Mouse (Mus musculus): ENCODE results near the gene Eln. TPM values are rescaled to one million over a fixed set of nuclear protein-coding genes. Genes with fewer than 3 reads are reported as not detected.

The Eln gene
- polyA plus RNA-seq, 1 experiment: 7.5 TPM

DNA sequence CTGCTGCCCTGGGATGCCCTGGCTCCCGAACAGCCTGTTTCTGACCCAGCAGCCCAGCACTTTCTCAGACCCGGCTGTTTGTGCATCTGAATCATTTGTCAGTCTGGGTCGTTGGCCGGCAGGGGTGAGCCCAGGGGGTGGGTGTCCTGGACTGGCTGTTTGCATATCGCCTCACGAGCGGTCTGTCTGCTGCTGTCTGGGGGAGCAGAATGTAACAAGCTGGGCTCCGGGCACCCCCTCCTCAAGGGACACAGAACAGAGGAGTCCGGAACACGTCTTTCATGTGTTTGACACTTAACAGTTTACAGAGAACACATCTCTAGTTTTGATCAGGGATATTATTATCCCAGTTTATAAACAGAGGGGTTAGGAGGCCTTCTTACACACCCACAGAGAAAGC lies 7.0 kb upstream of the Eln start:
- DNase-seq: no peak
- Histone ChIP-seq H3K27me3 (ENCODE audit: control insufficient read depth, insufficient read depth, low read length) (no peaks in the 10 kb centered on the region), H3K4me3 (replicated peaks; ENCODE audit: insufficient read depth, low read depth, low read length) (no peak overlapping the region), H3K4me1 (ENCODE audit: control insufficient read depth, insufficient read depth, low read length) (no peaks in the 10 kb centered on the region), H3K27ac (ENCODE audit: insufficient read depth, low read length) (no peak overlapping the region)
- TF ChIP-seq CTCF (IDR thresholded peaks at IDR 0.05; ENCODE audit: borderline replicate concordance, insufficient read depth, low read depth, low read length): no peak
- TF ChIP-seq POLR2A (IDR thresholded peaks at IDR 0.05; ENCODE audit: borderline replicate concordance, insufficient read depth, low read length): no peak
- WGBS: 73% methylated on average over 10 of the region's 10 CpGs

DNA sequence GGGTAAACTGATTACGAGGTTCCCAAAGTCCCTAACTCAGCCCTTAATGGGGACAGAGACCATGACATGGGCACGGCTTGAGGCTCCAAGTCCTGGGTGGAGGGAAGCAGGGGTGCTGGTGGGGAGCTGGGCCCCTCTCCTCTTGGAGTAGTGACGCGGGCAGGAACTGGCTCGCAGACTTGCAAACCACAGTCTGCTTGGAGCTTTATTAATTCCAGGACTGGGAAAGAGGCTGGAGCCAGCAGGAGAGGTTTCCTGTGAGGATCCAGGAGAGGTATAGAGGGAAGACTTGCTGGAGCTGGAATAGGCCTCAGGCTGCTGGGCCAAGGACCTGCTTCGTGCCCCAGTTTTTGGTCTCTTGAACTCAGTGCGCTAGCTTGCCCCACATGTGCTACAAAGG lies 3.3 kb upstream of the Eln start:
- Histone ChIP-seq H3K4me1 (ENCODE audit: control insufficient read depth, insufficient read depth, low read length) (peaks cover 3% of the 10 kb centered on the region; the same call in 1 of the 2 replicates), H3K4me3 (replicated peaks; ENCODE audit: insufficient read depth, low read depth, low read length) (no peak overlapping the region), H3K27ac (ENCODE audit: insufficient read depth, low read length) (no peak overlapping the region), H3K27me3 (ENCODE audit: control insufficient read depth, insufficient read depth, low read length) (no peaks in the 10 kb centered on the region)
- WGBS: 92% methylated on average over 7 of the region's 7 CpGs
- no peak for TF ChIP-seq CTCF (IDR thresholded peaks at IDR 0.05; ENCODE audit: borderline replicate concordance, insufficient read depth, low read depth, low read length)
- no peak for TF ChIP-seq POLR2A (IDR thresholded peaks at IDR 0.05; ENCODE audit: borderline replicate concordance, insufficient read depth, low read length)
- DNase-seq: no peak

DNA sequence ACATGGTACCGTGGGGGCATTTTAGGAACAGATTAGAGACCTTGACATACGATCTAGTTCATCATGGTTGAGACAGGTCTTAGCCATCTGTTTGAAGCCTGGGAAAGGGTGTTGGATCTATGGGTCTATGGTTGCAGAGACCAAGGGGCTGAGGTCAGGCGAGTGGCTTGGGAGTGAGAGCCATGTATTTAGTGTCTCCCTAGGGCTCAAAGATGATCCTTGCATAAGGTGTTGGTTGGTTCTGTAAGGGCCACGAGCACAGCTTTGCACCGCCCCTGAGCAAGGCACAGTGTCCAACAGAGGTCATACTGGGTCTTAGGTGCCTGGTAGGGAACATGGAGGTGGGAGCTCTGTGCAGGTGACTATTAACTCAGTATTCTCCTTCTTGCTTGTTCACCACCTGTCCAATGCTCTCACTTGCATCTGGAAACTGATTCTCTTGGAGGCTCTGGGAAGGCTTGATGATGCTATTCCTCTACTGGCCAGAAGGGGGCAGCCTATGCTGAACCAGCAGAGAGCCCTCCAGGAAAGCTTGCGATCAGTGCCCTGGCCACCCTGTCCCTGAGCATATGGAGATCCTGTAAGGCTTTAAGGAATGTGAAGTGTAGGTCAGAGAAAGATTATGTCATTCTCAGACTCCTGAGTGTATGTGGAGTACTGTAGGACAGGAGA lies 960 bp upstream of the Eln start:
- peak; percentile 52 to 60 for DNase-seq
- Histone ChIP-seq H3K4me3 (replicated peaks; ENCODE audit: insufficient read depth, low read depth, low read length) (no peak overlapping the region), H3K27ac (ENCODE audit: insufficient read depth, low read length) (no peak overlapping the region), H3K4me1 (ENCODE audit: control insufficient read depth, insufficient read depth, low read length) (peaks cover 3% of the 10 kb centered on the region; the same call in 1 of the 2 replicates), H3K27me3 (ENCODE audit: control insufficient read depth, insufficient read depth, low read length) (no peaks in the 10 kb centered on the region)
- TF ChIP-seq POLR2A (IDR thresholded peaks at IDR 0.05; ENCODE audit: borderline replicate concordance, insufficient read depth, low read length) (no peak), CTCF (IDR thresholded peaks at IDR 0.05; ENCODE audit: borderline replicate concordance, insufficient read depth, low read depth, low read length) (peak; percentile 82)
- WGBS: 36% methylated on average over 6 of the region's 6 CpGs

DNA sequence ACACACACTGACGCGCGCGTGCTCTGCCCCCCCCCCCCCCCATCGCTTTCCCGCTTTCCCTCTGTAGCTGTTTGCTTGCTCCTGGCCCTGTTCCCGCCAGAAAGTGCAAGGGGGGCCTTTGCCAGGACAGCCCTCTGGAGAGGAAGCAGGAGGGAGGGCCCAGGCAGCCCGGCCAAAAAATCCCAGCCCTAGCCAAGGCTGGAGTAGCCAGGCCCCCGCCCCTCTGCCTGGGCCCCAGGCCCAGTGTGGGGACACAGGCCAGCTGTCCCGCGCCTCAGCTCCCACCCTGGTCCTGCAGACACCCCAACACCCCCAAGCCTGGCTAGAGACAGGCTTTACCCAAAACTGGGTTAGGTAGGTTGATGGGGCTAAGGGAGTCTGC lies 380 bp upstream of the Eln start:
- Histone ChIP-seq H3K27me3 (ENCODE audit: control insufficient read depth, insufficient read depth, low read length) (no peaks in the 10 kb centered on the region), H3K4me1 (ENCODE audit: control insufficient read depth, insufficient read depth, low read length) (peaks cover 3% of the 10 kb centered on the region; the same call in 1 of the 2 replicates), H3K4me3 (replicated peaks; ENCODE audit: insufficient read depth, low read depth, low read length) (no peak overlapping the region), H3K27ac (ENCODE audit: insufficient read depth, low read length) (no peak overlapping the region)
- peak; percentile 44 to 60 for DNase-seq
- no peak for TF ChIP-seq POLR2A (IDR thresholded peaks at IDR 0.05; ENCODE audit: borderline replicate concordance, insufficient read depth, low read length)
- TF ChIP-seq CTCF (IDR thresholded peaks at IDR 0.05; ENCODE audit: borderline replicate concordance, insufficient read depth, low read depth, low read length): no peak
- WGBS: under 1% methylated on average over 6 of the region's 11 CpGs

DNA sequence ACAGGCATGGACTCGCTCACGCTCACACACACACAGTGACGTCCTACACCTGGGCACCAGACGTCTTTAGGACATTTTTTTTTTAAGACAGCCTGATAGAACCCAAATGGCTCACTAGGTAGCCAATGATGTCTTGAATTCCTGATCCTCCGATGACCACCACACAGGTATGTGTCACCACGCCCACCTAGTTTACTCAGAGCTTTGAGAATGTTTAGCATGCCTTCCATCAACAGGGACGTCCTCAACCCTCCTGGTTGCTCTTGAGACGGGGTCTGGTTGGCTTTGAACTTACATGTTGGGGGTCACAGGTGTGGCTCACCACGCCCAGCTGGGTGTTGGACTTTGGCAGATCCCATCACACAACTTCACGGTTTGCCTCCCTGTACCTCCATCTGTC lies 922 bp downstream of the Eln start:
- H3K27me3 ChIP-seq (ENCODE audit: control insufficient read depth, insufficient read depth, low read length): no peaks in the 10 kb centered on the region
- H3K27ac ChIP-seq (ENCODE audit: insufficient read depth, low read length): no peak overlapping the region
- H3K4me1 ChIP-seq (ENCODE audit: control insufficient read depth, insufficient read depth, low read length): peaks cover 3% of the 10 kb centered on the region; the same call in 1 of the 2 replicates
- DNase-seq: no peak
- WGBS: 70% methylated on average over 10 of the region's 10 CpGs
- H3K4me3 ChIP-seq (replicated peaks; ENCODE audit: insufficient read depth, low read depth, low read length): no peak overlapping the region
- no peak for TF ChIP-seq CTCF (IDR thresholded peaks at IDR 0.05; ENCODE audit: borderline replicate concordance, insufficient read depth, low read depth, low read length)
- TF ChIP-seq POLR2A (IDR thresholded peaks at IDR 0.05; ENCODE audit: borderline replicate concordance, insufficient read depth, low read length): no peak

DNA sequence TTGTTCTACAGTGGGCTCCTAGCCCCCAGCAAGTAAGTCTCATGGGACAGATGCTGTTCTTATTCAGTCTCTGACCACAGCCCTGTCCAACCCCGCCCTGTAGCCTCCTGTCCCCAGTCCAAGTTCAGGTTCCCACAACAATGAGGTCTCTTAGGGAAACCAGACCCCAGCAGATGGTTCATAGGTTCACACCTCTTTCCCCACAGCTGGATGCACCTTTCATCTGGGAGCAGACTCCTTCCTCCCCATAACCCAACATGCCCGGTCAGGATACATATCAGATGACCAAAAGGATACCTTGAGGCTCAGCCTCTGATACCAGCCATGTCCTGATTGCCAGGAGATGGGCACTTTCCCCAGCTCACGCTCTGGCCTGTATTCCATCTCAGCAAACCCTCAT lies 1.3 kb downstream of the Eln start:
- Histone ChIP-seq H3K27ac (ENCODE audit: insufficient read depth, low read length) (no peak overlapping the region), H3K4me3 (replicated peaks; ENCODE audit: insufficient read depth, low read depth, low read length) (no peak overlapping the region), H3K27me3 (ENCODE audit: control insufficient read depth, insufficient read depth, low read length) (no peaks in the 10 kb centered on the region), H3K4me1 (ENCODE audit: control insufficient read depth, insufficient read depth, low read length) (peaks cover 3% of the 10 kb centered on the region; the same call in 1 of the 2 replicates)
- TF ChIP-seq CTCF (IDR thresholded peaks at IDR 0.05; ENCODE audit: borderline replicate concordance, insufficient read depth, low read depth, low read length) (no peak), POLR2A (IDR thresholded peaks at IDR 0.05; ENCODE audit: borderline replicate concordance, insufficient read depth, low read length) (no peak)
- no peak for DNase-seq
- WGBS: 77% methylated on average over 3 of the region's 3 CpGs

DNA sequence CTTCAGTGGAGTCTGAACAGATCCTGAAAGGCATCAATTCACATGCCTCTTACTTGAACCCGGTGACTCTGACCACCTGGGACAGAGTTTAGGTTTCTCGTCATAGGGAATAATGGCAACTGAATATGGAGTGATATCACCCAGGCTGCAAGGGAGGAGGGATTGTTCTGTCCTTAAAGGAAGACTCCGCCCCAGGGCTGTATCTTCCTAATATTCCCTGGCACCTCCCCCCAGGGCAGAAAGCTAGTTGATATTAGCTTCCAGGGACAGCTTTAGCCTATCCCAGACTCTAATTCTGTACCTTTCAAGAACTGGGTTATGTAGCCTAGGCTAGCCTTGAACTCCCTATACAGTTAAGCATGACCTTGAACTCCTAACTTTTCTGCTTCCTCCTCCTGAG lies 2.1 kb downstream of the Eln start:
- DNase-seq: no peak
- Histone ChIP-seq H3K27me3 (ENCODE audit: control insufficient read depth, insufficient read depth, low read length) (no peaks in the 10 kb centered on the region), H3K4me3 (replicated peaks; ENCODE audit: insufficient read depth, low read depth, low read length) (no peak overlapping the region), H3K27ac (ENCODE audit: insufficient read depth, low read length) (no peak overlapping the region), H3K4me1 (ENCODE audit: control insufficient read depth, insufficient read depth, low read length) (peaks cover 3% of the 10 kb centered on the region; the same call in 1 of the 2 replicates)
- 88% methylated on average over 3 of the region's 3 CpGs for WGBS
- no peak for TF ChIP-seq POLR2A (IDR thresholded peaks at IDR 0.05; ENCODE audit: borderline replicate concordance, insufficient read depth, low read length)
- TF ChIP-seq CTCF (IDR thresholded peaks at IDR 0.05; ENCODE audit: borderline replicate concordance, insufficient read depth, low read depth, low read length): no peak

DNA sequence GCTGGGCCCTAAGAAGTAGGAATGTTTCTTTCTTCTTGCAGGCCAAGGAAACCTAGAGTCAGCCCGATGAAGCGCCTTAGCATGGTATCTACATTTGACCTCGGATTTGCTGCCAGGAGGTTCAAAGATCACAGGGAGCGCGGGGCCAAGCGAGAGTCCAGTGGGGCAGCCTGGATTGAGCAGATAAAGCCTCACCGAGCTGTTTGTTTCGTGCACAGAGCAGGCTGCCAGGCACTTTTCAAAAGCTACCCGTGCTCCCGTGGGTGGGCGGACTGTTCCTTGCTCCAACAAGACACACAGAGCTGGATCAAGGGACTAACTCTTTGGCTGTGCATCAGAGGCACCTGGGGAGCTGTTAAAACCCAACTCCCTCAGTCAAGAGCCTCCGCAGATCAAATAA lies 3.1 kb downstream of the Eln start:
- Histone ChIP-seq H3K27me3 (ENCODE audit: control insufficient read depth, insufficient read depth, low read length) (no peaks in the 10 kb centered on the region), H3K4me3 (replicated peaks; ENCODE audit: insufficient read depth, low read depth, low read length) (no peak overlapping the region), H3K4me1 (ENCODE audit: control insufficient read depth, insufficient read depth, low read length) (peaks cover 3% of the 10 kb centered on the region; the same call in 1 of the 2 replicates), H3K27ac (ENCODE audit: insufficient read depth, low read length) (no peak overlapping the region)
- TF ChIP-seq POLR2A (IDR thresholded peaks at IDR 0.05; ENCODE audit: borderline replicate concordance, insufficient read depth, low read length) (no peak), CTCF (IDR thresholded peaks at IDR 0.05; ENCODE audit: borderline replicate concordance, insufficient read depth, low read depth, low read length) (no peak)
- 43% methylated on average over 12 of the region's 12 CpGs for WGBS
- no peak for DNase-seq

Data from cerebellum, adult 2 months (tissue).